Mouse (Mus musculus) ES-E14 (cell line): ENCODE results near the gene Vcan.

ENCODE experiments used
- CHD2 ChIP-seq: IDR thresholded peaks from 2 replicates; pipeline ENCODE4 v1.6.1; 2014; ENCODE audit warnings: mild to moderate bottlenecking, low read depth, low read length, inconsistent platforms
- HCFC1 ChIP-seq: IDR thresholded peaks from 2 replicates; pipeline ENCODE4 v1.6.1; 2012; ENCODE audit warnings: low read length, inconsistent platforms, borderline replicate concordance; ENCODE audit not compliant: insufficient read depth
- MAFK ChIP-seq: IDR thresholded peaks from 2 replicates; pipeline ENCODE4 v1.6.1; 2014; ENCODE audit warnings: mild to moderate bottlenecking, low read depth, low read length, inconsistent platforms; ENCODE audit not compliant: insufficient read depth
- ZNF384 ChIP-seq: IDR thresholded peaks from 2 replicates; pipeline ENCODE4 v1.6.1; 2012; ENCODE audit warnings: low read depth, low read length, inconsistent platforms

DNA sequence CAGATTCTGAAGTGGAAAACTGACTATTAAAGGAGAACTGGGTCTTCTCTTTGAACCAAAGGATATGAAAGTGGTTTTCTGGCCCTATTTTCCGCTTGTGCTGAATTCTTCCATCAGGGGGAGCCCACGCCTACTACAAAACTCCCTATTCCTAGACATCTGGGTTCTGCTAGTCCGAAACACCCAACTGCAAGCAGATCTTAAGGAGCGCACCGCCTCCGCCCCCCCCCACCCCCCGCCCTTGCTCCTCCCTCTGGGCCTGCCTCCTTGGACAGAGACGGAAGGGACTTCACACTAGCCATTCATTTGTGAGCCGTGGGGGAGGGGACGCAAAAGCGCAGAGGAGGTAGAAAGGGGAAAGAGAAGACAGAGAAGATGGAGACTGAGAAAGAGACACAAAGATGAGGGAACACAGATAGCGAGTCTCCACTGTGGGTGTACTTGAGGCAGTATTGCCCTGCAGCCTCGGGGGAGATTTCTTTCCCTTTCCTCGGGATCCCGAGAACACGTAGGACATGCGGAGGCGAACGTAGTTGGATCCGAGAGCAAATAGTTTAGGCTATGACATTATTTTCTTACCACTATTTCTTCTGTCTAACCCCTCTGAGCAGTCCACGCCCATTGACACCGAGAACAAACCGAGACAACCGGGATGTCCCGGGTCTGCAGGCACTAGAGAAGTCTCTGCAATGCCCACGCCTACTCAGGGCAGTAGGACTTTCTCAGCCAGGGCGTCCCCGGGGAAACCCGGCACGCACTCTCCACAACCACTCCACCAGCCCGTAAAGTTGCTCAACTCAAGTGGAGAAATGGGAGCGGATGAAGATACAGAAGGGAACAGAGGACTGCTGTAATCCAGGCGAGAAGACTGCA, 1.8 kb downstream of the Vcan start:
- TF ChIP-seq CHD2: no peak
- no peak for TF ChIP-seq HCFC1
- no peak for TF ChIP-seq ZNF384
- TF ChIP-seq MAFK: no peak
